Mouse (Mus musculus): ENCODE measurements at regions not wholly inside any gene's neighbourhood (a gene's known extent, or its start where the extent isn't known, plus 50 kb on each side); places are given as distances from the start of the nearest gene placed in this dataset.
A peak's percentile ranks its signal among the peaks of the same experiment; 100 is the strongest.

- no peak for TF ChIP-seq CTCF (IDR thresholded peaks at IDR 0.05; ENCODE audit: low read depth)
- peak; percentile 76 for TF ChIP-seq EP300 (IDR thresholded peaks at IDR 0.05; ENCODE audit: low read depth)
Measured at GRCm38 (mm10) chr10:95747939-95748338, 74.7 kb upstream of the Anapc15-ps start.
